Mouse (Mus musculus) T-helper 17 cell (primary cell): ENCODE results near the gene Atp2c2.

Experiments used
- in situ Hi-C, 2 experiments: fragments of 300-600 bp; cut with MboI, MseI; formaldehyde crosslinking; loops; 1 replicate in 1 of 2; 2 replicates in 1 of 2; pipeline ENCODE4 v1.15.1; 2025; ENCODE audit warnings: high pct_unique_total_duplicates in 2 of 2

Gene Atp2c2

DNA sequence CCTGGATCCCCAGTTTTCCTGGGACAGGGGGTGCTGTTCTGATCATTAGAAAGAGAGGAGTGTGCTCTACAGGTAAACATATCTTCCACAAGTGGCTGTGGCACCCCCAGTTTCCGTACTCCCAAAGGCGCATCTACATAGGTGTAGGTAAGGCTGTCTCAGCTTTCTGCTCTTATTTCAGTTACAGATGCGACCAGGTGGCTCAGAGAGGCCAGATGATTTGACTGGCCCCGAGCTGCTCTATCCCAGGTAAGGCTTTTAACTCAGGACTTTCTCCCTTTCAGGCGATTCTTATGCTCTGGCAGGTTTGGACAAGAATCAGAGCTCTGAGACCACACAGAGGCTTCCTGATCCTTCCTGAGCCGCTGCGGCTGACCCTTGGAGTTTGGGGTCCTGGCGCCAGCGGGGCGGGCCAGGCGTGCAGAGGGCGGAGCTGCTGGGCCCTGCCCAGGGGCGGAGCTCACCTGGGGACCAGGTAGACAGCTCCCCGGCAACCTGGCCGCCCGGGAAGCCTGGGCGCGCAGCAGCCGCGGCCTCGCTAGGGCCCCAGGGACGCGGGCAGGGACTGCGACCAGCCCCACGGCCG, at the start of gene Atp2c2:
Atp2c2 (plus strand) TSS at position 461 of the 586 bp plus-strand sequence.
- in situ Hi-C loops, result loop anchor here in 1 of 2 experiments (5.0 kb wide), 1 partner anchor 78 kb away; the partner anchor contains the start of gene Tldc1

GRCm38 (mm10) chr8:119651324-119651723, 48.5 kb upstream of the Atp2c2 start:
- in situ Hi-C loops, result no loop called here

- in situ Hi-C loops, result no loop called here
Measured at GRCm38 (mm10) chr8:119656709-119657464, 42.9 kb upstream of the Atp2c2 start.

DNA sequence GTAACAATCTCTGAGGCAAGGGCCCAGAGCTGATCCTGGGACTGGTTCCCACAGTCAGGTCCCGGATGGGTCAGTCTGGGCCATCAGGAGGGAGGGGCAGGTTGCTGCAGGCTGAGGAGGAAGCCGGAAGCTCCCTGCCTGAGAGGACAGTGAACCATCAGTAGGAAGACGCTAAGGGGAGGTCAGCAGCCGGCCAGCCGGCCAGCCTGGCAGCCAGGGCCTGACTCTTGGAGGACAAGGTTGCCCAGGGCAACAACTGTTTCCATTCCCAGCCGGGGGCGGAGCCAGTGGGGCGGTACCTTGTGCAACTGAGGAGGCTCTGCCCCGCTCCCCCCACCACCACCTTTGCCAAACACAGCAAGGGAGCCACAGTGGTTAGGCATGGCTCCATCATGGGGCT, 38.7 kb upstream of the Atp2c2 start:
- in situ Hi-C loops, result no loop called here

DNA sequence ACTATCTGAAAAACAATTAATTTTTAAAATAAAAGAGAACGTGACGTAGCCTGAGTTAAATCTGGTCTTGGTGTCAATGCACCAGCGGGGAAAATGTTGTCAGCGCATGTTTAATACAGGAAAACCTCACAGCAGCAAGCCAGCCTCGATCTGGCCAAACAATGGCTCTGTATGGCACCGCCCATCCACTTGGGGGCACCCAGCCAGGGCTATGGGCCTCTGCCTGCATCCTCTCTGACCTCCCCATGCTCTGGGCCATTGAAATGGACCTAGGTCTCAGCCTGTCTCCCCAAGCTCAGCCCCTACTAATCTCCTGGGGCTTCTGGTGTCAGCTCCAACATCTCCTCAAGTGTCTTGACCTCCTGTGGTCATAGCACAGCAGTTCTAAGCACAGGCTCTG, 37.9 kb upstream of the Atp2c2 start:
- in situ Hi-C loops, result no loop called here

DNA sequence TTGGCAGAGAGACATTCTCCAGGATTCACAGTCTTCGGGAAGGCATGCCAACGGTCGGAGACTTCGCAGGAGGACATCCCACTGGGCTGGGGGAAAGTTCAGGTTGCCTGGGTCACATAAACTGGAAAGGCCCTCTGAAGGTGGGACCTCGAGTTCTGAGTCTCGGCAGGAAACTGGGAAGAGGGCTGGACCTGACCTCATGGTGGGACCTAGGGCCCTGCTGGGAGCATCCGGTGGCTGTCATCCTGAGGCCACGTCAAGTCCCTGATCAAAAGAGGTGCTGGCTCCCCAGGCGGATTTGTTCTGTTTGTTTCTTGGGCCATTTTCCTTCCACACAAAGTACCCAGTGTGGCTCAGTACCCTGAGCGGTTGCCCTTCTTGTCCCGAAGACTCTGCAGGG, 36.4 kb upstream of the Atp2c2 start:
- in situ Hi-C loops, result no loop called here

- in situ Hi-C loops, result loop anchor here in 1 of 2 experiments (5.0 kb wide), 1 partner anchor 43 kb away; no protein-coding TSS in a partner anchor
Measured at GRCm38 (mm10) chr8:119665270-119665669, 34.5 kb upstream of the Atp2c2 start.

GRCm38 (mm10) chr8:119666219-119666951, 33.4 kb upstream of the Atp2c2 start, which contains the start of gene Wfdc1:
Wfdc1 (plus strand) TSS chr8:119666365.
- in situ Hi-C loops, result loop anchor here in 1 of 2 experiments (5.0 kb wide), 1 partner anchor 44 kb away; no protein-coding TSS in a partner anchor

- in situ Hi-C loops, result loop anchor here in 1 of 2 experiments (5.0 kb wide), 1 partner anchor 46 kb away; no protein-coding TSS in a partner anchor
Measured at GRCm38 (mm10) chr8:119668447-119668846, 31.4 kb upstream of the Atp2c2 start.

DNA sequence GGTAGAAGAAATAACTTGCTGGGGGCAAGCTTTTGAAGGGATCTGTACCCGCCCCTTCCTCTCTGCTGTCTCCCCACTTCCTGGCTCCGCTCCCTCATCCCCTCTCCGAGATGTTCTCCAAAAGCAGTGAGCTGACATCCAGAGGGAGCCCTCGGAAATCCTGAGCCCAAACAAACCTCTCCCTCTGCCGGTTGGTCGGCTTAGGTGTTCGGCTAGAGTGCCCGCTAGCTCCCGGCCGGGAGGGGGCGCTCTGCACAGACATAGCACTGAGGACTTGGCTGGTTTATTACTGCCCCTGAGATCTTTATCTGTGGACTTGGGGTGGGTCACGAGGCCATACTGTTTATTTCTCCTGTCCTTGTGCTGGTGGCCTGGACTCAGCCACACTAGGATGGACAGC, 30.5 kb upstream of the Atp2c2 start:
- in situ Hi-C loops, result loop anchor here in 1 of 2 experiments (5.0 kb wide), 1 partner anchor 47 kb away; no protein-coding TSS in a partner anchor

GRCm38 (mm10) chr8:119670419-119671091, 29.3 kb upstream of the Atp2c2 start:
- in situ Hi-C loops, result no loop called here

DNA sequence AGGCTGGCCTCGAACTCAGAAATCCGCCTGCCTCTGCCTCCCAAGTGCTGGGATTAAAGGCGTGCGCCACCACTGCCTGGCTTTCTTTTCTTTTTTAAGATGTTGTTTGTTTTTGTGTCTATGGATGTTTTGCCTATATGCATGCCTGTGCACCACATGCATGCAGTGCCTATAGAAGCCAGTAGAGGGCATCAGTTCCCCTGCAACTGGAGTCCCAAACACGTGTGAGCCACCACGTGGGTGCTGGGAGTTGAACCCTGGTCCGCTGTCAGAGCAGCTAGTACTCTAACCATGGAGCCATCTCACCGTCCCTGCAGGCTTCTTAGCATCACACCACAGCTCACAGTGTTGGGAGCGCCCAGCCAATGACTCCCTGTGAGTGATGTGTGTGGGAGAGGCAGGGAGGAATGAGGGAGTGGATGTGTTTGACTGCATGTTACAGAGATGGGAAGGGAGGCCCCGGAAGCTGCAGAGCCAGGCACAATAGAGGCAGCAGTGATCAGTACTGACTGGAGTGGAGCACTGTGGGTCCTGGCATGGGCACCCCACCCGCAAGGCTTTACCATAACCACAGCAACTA, 25.7 kb upstream of the Atp2c2 start:
- in situ Hi-C loops, result no loop called here

GRCm38 (mm10) chr8:119675457-119675856, 24.4 kb upstream of the Atp2c2 start:
- in situ Hi-C loops, result no loop called here

GRCm38 (mm10) chr8:119676389-119676788, 23.4 kb upstream of the Atp2c2 start:
- in situ Hi-C loops, result no loop called here

- in situ Hi-C loops, result no loop called here
Measured at GRCm38 (mm10) chr8:119678138-119678843, 21.5 kb upstream of the Atp2c2 start.

DNA sequence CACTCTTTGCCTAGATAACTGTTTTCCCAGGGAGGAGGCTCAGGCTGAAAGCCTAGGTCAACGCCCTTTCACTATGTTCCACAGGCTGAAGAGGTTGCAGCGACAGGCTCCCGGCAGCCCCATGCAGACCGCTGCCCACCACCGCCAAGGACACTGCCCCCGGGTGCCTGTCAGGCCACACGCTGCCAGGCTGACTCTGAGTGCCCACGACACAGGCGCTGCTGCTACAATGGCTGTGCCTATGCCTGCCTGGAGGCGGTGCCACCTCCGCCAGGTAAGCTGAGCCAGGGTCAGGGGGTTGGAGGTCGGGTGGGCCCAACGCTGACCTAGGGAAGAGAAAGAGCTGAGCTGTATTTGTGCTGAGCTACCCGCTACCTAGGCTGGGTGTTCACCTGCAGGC, 20.6 kb upstream of the Atp2c2 start:
- in situ Hi-C loops, result no loop called here

DNA sequence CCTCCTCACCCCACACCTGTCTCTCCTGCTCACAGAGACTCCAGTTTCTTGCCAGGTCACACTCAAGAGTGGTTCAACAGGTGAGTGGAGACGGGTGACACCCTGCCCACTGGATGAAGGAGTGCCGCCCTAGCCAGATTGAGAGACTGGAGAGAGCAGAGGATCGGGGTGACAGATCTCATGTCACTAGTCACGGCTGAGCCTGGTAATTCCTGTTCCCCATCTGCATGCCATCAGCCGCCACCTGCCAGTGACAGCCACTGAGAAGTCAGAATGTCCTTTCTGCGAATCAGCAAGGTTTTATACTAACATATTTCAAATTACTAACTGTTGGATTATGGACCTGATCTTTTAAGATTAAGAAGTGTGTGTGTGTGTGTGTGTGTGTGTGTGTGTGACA, 9.2 kb upstream of the Atp2c2 start:
- in situ Hi-C loops, result no loop called here

GRCm38 (mm10) chr8:119691989-119692388, 7.8 kb upstream of the Atp2c2 start:
- in situ Hi-C loops, result no loop called here

- in situ Hi-C loops, result loop anchor here in 1 of 2 experiments (5.0 kb wide), 1 partner anchor 83 kb away; the partner anchor contains the start of gene Tldc1
Measured at GRCm38 (mm10) chr8:119694696-119695095, 5.1 kb upstream of the Atp2c2 start.

DNA sequence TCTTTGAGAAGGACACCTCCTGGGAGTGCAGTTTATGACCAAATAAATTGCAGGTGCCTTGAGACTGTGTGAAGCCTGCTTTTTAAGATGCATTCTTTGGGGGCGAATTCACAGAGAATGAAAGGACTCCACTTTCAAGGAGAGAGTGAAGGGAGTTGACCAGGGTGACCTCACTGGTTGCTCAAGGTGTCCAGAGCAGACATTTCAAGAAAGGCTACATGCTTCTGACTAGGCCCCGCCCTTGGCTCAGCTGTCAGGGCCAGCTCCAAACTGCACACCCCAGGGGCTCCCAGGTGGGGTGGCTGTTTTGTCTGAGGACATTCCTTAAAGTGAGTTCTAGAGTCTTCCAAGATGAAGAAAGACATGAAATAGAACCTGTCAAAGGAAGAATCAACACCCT, 2.6 kb upstream of the Atp2c2 start:
- in situ Hi-C loops, result loop anchor here in 1 of 2 experiments (5.0 kb wide), 1 partner anchor 80 kb away; the partner anchor contains the start of gene Tldc1
